Mouse (Mus musculus): ENCODE results near the gene Plekha7.

Gene Plekha7

DNA sequence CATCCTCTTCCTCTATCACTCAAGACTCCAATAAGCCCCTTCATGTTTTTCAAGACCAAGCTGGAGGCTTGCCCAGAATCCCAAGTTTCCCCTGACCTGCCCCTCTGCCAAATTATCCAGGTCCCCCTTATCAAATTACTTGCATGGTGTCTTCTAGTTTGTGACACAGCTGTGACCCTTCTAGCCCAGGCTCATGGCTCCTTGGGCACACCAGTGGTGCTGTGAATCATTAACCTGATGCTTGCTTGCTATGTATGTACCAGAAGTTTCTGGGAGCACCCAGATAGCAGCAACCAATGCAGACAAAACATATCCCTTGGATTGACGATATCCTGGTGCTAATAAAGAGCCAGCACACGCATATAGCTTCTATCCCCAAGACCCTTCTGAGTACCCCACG lies 19.2 kb downstream of the Plekha7 start:
- DNase-seq (ENCODE audit: low spot score in 2 of 2): no peak

DNA sequence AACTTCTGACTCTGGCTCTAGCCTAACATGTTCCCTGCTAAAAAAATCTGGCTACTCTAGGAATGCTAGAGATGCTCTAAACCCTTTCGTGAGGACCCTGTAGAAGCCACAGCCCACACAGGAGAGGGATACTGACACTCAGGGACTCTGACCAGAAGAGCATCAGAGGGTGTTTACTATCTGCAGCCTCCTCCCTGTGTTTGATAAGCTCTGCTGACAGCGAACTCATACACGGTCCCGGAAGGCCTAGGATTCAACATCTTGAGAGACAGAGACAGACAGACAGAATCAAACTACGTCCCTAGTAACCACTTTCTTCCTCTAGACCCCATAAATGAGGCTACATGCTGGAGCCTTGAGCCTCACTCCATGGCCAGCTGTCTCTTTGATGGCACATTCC lies 20.2 kb downstream of the Plekha7 start:
- no peak for DNase-seq (ENCODE audit: low spot score in 2 of 2)

DNA sequence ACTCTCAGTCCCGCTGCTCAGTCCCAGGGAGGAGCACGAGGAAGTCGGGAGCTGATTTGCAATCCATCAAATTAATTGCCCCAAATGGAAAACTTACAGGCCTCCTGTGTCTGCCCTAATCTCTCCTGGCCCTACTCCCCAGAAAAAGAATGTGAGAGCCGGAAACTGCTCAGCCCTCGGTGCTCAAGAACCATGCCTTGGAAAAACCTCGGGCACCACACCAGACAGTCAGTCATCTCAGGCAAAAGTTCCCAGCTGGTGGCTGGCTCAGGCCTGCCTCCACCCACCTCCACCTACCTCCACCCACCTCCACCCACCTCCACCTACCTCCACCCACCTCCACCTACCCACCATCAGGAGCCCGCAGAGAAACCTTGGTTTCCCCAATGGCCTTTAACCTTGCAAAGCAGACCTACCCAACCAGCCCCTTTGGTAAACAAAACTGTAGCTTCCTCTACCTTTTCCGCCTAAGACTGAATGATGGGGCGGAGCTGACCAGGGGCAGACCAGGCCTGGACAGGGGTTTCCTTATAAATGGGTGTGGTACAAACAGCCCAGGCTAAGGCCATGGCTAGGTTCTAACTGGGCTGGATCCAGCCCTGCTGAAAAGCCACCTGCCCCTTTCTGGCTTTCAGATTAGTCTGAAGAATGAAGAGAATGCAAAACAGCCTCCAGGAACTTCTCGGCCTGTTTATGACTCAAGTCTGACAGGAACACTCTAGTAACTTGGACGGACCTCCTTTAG lies 21.4 kb downstream of the Plekha7 start:
- DNase-seq (ENCODE audit: low spot score in 2 of 2): no peak

DNA sequence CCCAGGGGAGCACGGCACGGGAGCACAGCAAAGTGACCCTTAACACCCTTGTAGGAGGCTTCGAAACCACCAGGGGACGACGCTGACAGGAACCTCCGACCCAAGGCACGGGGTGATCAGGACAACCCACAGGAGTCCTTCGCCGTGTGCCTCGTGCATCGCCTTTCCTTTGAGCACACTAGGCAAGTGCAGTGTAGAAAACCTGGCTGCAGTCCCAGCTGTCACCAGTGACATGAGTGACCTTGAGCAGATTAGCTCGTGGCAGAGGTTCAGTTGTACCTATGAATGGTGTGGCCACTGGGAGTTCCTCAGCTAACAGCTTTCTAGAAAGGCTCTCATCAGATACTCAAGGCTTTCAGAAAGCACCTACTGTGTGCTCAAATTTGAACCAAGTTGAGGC lies 22.0 kb downstream of the Plekha7 start:
- DNase-seq (ENCODE audit: low spot score in 2 of 2): no peak

DNA sequence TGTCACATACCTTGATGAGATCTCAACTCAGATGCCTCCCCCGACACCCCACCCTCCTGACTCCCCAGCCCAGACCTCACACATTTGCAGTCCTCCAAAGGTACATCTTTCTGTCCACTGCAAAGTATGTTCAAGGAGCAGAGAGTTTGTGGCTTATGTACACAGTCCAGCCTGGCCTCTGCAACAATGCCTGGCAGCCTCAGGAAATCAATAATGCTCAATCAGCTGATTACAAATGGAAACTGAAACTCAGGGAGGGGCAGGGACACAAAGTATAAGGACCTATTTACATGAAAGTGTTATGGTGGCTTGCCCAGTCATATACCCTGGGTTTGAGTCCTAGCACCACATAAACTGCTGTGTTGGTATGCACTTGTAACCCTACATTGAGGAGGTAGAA lies 23.0 kb downstream of the Plekha7 start:
- no peak for DNase-seq (ENCODE audit: low spot score in 2 of 2)

DNA sequence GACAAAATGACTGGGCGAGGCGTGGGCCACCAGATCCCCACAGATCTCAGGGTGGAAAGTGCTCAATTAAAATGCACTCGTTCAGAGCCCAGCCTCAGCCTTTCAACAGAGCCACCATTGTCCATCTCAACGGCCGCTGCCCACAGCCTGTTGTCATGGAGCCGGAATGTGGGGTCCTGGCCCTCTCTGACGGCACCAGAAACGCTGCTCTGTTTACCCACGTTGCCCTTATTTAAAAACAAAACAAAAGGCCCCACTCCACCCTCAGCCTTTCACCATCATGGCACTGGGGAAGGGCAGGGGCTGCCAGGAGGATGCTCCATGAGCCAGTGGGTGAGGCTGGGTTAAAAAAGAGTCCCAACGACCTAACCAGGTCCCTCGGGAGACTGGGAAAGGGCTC lies 25.4 kb downstream of the Plekha7 start:
- DNase-seq (ENCODE audit: low spot score in 2 of 2): peak; percentile 74 to 77

DNA sequence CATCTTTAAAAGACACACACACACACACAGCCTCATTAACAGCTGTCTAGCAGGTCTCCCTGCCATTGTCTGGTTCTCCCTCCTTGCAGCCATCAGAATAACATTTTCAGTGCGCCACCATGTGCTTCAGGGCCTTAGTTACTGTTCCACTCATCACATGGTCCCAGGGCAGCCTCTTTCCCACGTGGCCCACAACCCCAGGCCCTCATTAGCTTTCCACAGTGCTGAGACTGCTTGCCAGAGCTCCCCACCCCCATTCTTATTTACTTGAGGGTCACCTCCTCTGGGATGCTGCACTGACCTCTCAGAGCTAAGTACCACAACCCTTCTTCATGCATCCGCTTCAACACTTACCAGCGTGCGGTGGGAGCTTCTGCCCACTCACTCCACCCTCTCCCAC lies 28.1 kb downstream of the Plekha7 start:
- DNase-seq (ENCODE audit: low spot score in 2 of 2): no peak

DNA sequence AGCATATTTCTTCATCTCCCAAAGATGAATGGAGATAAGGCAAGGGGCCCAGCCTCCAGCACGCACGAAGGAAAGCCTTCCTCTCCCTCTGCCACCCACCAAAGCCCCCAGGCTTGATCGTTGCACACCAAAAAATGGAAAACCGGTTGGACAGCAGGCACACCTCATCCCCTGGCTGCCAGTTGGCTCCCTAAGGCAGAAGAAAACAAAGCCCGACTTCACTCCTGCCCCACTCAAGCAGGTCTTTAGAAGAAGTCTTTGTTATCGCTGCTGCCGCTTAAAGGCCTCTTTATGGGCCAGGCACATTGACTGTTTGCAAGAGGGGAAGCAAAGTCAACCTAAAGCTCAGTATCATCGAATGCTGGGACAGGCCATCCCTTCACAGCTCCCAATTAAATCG lies 29.9 kb downstream of the Plekha7 start:
- no peak for DNase-seq (ENCODE audit: low spot score in 2 of 2)

DNA sequence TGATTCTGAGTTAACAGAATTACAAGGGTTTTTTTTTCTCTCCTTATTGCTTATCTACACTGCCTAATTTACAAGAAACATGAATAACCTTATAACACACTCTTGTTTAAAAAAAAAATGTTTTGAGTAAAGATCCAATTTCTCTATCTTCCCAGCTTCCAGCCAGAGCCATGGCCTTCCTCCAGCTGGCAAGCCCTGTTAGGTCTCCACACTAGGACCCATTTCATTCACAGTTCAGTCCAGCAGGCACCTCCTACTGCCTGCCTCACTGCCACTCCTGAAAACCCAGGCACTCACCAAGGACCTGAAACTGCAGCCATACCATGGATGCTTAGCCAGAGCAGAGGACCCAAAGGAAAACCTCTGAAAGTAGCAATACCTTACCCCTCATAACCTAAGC lies 31.9 kb downstream of the Plekha7 start:
- peak in 1 of 2 experiments; percentile 53 for DNase-seq (ENCODE audit: low spot score in 2 of 2)

DNA sequence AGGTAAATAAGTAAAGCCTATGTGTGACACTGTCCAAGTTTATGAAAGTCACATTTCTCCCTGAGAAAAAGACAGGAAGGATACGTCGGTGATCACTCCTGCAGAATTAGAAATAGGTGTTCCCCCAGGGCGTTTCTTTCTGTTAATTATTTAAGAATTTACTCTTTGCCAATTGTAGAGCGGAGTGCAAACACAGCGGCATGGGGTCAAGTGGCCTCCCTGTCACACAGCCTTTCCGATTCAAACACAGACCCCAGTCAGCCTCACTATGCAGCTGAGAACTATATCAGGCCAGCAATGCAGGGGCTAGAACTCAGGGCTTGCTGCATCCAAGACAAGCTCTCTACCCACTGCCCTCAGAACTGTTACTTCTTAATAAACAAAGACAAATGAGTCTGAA lies 35.1 kb downstream of the Plekha7 start:
- no peak for DNase-seq (ENCODE audit: low spot score in 2 of 2)

DNA sequence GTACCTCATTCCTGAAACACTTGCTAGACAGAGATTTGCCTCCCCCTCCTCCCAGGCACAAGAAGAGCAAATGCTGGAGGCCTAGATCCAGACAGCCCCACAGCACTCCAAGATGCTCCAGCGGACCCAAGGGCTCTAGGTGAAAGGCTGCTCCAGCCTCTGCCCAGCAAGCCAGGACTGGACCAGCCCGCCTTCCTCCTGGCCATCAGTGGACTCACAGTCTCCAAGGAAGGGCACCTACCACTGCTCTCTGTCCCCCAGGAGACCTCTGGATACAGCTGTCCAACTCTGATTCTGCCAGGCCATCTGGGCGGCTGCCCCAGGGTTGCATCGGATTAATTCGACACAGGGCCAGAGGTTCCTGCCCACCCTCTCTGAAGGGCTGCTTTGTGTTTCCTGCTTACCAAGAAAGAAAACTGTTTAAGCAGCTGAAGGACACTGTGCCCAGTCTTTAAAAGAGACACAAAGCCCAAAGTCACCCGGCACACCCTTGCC lies 38.6 kb downstream of the Plekha7 start:
- no peak for DNase-seq (ENCODE audit: low spot score in 2 of 2)

DNA sequence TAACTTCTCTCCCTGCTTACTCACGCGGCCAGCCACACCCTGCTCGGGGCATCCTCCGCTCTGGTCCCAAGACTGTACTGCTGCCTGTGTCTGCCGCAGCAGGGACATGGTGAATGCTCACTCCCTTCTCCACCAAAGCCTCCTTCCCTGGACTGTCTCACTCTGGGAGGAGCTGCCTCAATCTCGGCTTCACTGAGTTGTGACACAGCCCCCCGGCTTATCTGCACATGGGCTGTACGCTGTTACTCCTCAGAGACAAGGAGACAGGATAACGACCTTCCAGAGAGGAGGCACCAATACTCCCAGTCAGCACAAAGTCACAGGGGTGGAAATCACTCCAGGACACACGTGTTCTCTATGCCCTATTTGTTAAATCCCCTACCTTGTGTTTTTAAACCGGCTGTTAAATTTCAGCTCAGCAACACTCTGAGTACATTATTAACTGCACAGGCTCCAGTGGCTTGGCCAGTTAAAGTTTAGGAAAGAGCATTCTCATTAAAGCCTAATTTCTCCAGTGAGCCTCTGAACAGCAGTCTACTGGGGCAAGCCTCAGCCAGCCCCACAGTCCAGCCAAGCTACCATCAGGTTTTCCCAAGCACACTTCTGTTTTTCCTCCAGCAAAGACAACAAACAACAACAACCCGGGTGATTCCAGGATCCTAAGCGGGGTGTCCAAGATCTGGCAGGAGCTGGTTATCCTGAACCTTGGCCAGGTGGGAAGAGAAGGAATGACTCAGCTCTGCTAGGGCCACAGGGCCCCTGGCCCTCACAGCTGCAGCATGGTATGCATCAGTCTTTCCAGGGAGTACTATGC lies 39.9 kb downstream of the Plekha7 start:
- DNase-seq (ENCODE audit: low spot score in 2 of 2): no peak

DNA sequence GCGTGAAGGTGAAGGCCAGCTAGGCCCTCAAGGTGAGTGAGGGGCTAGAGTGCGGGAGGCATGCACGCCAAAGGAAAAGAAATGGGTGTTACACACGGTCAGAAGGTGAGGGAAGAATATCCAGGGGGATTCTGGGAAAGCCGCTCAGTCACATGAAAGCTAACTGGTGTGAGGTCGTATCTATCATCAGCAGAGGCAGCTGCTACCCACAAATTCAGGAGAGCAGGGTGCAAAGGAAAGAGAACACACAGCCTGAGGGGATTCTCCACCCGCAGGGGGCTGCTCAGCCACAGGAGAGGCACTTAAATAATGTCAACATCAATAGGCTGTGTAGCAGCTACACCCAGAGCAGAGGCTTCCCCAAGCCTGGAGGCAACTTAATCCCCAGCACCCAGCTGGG lies 44.9 kb downstream of the Plekha7 start:
- DNase-seq (ENCODE audit: low spot score in 2 of 2): no peak

DNA sequence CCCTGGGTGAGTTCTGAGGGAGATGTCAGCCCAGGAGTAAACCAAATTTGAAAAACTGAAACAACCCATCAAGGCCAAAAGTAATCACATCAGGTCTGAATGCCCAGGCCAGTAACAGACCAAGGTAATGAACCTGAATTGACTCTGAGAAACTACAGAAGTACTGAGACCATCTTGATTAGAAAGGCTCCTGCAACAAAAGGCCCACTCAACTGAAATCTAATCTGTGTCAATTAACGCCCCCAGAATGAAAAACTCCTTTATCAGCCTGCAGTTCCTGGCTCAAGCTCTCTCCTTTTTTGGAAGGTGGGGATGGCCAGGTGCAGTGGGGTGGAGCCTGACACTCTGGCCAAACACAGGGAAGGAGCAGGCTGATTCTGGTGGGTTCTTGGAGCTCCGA lies 45.7 kb downstream of the Plekha7 start:
- DNase-seq (ENCODE audit: low spot score in 2 of 2): no peak

DNA sequence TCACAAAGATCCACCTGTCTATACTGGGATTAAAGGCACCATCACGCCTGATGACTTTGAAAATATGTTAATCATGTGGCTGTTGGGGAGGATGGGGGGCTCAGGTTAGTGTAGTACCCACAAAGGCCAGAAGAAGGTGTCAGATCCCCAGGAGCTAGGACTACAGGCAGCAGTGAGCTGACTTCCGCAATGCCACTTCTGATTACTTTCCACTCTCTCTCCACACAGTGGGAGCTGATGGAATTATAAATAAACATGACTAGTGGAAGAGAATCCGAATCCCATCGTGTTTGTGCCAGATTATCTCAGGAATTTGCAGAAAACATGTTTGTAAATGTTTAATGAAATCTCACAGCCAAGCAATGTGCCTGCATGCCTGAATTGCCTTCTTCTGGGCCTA lies 46.1 kb downstream of the Plekha7 start:
- peak in 1 of 2 experiments; percentile 35 for DNase-seq (ENCODE audit: low spot score in 2 of 2)

DNA sequence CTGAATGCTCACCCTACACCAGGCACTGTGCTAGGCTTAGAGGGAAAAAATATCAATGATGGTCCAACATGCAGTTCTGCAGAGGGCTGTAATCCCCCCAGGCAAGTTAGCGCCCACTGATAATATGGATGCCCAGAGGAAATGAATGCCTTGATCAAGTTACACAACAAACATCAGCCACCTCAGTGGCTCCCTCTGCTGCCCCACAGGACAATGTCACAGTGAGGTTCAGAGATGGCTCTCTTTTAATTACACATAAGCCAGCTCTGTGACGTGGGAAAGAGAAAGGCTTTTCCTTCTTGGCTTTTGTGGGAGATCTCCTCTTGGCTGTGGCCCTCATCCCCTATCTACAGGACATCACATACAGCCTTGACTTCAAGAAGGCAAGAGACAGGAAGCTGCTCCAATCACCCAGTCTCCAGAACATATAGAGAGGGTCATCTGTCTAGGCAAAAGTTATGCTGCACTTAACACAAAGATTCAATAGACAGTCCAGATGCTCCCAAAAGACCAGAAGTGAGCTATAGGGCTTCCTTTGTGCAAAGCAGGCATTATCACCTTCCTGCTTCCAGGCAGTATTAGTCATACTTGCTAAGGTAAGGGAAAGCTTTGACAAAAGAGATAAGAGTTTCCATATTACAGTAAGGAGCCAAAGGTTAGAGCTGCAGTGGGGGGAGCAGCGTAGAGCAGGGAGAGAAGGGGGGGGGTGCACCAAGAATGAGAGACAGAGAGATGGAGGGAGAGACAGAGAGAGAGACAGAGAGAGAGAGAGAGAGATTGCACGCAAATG lies 47.2 kb downstream of the Plekha7 start:
- no peak for DNase-seq (ENCODE audit: low spot score in 2 of 2)

DNA sequence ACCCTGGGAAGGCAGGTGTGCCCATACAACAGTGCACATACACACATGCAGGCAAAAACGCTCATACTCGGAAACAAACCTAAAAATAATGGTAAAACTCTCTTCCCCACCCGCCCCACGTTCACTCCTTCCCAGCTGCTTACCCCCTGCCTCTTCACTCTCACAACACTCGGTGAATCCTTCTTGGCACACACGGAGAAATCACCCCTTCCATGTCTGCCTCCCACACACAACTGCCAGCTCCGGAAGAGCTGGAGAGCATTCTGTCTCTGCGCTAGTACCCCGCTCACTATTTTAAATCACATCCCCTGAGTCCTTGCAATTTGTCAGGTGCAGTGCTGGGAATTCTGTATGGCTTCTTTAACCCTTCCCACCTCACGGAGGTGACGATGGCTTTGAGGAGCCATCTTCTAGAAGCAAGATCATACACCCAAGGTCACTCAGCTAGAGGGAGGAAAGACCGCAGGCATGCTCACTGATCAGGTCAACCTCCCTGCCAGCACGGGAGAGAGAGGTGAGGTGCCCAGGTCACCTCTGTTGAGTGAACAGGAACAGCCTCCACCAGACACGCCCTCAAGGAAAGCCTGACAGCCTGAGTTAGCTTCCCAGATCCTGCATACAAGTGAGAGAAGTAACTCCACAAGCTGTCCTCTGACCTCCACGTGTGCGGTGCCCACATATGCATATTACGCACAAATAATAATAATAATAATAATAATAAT lies 49.6 kb downstream of the Plekha7 start:
- peak; percentile 79 to 89 for DNase-seq (ENCODE audit: low spot score in 2 of 2)

DNA sequence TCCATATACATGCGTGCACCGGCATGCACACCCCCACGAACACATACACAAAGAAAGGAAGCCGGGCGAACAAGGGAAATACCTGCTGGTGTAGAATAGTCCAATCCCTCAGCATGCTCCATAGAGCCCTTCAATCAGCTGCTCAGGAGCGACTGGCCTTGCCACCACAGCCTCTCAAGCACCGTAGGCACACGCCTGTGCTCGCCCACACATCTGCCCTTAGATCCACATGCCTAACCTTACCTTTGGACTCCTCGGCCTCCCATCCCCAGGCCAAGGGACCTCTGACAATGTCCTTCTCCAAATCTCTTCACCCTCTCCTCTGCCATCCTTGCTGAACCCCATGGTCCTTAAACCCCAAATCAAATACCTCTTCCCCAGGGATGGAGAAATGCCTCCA lies 50.2 kb downstream of the Plekha7 start:
- DNase-seq (ENCODE audit: low spot score in 2 of 2): no peak

DNA sequence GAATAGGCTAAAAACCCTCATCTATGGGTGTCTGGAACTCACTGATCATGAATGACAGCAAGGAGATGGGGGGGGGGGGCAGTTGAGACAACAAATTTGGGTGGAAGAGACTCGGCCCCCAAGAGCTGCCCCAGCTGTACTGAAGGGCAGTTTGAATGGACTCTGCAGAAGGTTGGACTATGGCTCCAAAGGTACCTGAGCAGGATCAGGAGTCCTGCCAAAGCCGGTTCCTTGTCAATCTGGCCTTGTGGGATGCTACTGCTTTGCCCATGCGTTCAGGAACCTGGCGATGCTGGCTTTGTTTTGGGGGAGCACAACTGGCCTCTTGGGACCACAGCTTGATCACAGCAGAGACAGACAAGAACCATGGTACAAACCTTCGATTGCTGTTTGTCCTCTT lies 52.5 kb downstream of the Plekha7 start:
- DNase-seq (ENCODE audit: low spot score in 2 of 2): no peak

DNA sequence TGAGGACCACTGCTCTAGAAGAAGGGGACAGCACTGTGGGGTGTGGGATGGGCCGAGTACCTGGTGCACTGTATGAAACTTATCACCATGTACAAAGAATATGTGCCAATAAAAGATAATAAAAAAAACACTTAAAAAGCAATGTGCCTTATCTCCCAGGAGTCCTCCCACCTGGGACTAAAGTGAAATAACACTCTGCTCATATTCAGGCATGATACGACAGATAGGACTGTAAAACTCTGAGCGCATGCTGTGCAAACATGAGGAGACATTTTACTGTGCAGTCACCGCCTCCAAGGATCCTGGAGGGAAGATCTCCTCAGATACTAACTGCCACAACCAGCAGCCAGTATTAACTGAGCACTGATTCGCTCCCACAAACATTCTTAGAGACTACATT lies 53.5 kb downstream of the Plekha7 start:
- no peak for DNase-seq (ENCODE audit: low spot score in 2 of 2)

DNA sequence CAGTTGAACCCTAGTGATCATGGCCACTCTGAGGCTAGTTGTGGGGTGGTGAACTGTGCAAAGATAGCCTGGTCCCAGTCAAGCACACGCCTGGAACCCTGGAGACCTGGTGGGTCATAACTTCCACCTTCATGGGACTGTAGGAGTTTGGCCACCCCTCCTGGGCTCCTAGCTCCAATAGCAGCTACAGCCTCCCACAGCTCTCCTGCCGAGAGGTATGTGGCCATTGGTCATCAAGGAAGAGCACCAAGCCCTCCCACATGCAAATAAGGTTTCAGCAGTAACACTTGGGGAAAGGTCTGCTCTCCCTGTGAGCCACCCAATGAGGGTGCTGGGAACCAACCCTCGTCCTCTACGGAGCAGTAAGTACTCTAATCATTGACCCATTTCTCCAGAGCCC lies 55.7 kb downstream of the Plekha7 start:
- DNase-seq (ENCODE audit: low spot score in 2 of 2): no peak

DNA sequence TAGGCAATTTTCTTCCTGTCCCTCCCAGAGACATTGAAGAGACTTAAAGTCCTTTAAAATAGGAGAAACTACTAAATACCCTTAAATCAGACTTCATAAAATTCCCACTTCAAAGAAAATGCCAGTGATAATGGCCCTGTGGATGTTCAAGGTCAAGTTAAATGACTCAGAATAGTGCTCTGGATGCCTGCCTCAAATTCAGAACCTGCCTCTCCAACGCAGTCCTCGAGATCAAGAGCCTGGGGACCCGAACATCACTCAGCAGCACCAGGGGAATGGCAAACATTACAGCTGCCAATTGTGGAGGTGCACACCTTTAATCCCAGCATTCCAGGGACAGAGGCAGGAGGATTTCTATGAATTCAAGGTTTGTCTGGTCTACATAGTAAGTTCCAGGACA lies 56.7 kb downstream of the Plekha7 start:
- no peak for DNase-seq (ENCODE audit: low spot score in 2 of 2)
